Mouse (Mus musculus) stomach, embryonic 14.5 days (tissue): ENCODE results near the gene Myo1d. TPM values are rescaled to one million over a fixed set of nuclear protein-coding genes. Genes with fewer than 3 reads are reported as not detected.

Experiments
- ATAC-seq: fragments of 200-750 bp; cut with Nextera tagmentation; 2 replicates; pipeline ENCODE4 v1.8.0; 2017; ENCODE audit warnings: low read depth, moderate TSS enrichment; ENCODE audit not compliant: insufficient number of reproducible peaks, insufficient read depth, low FRiP score
- H3K27ac ChIP-seq: fragments of 300-500 bp; sonication (generic); 2 replicates; pipeline ENCODE4 v1.5.1; 2014; ENCODE audit warnings: mild to moderate bottlenecking, low read length, moderate library complexity, mixed read lengths
- H3K27me3 ChIP-seq: fragments of 300-500 bp; sonication (generic); 2 replicates; pipeline ENCODE4 v1.6.1; 2014; ENCODE audit warnings: low read length, control low read depth, mixed read lengths; ENCODE audit not compliant: control insufficient read depth, insufficient read depth
- H3K36me3 ChIP-seq: fragments of 300-500 bp; sonication (generic); 2 replicates; pipeline ENCODE4 v1.6.1; 2014; ENCODE audit warnings: mild to moderate bottlenecking, control low read depth, low read length, moderate library complexity, mixed read lengths; ENCODE audit not compliant: control insufficient read depth, insufficient read depth
- H3K4me1 ChIP-seq: fragments of 300-500 bp; sonication (generic); 2 replicates; pipeline ENCODE4 v1.6.1; 2014; ENCODE audit warnings: low read length, control low read depth, mixed read lengths; ENCODE audit not compliant: control insufficient read depth, insufficient read depth
- H3K4me2 ChIP-seq: fragments of 300-500 bp; sonication (generic); replicated peaks from 2 replicates; pipeline ENCODE4 v1.6.1; 2014; ENCODE audit warnings: low read depth, low read length, control low read depth
- H3K4me3 ChIP-seq: fragments of 300-500 bp; sonication (generic); 2 replicates; pipeline ENCODE4 v1.5.1; 2014; ENCODE audit warnings: low read depth, low read length, control low read depth
- H3K9ac ChIP-seq: fragments of 300-500 bp; sonication (generic); replicated peaks from 2 replicates; pipeline ENCODE4 v1.6.1; 2014; ENCODE audit warnings: low read depth, mild to moderate bottlenecking, control low read depth, low read length, moderate library complexity, mixed read lengths
- H3K9me3 ChIP-seq: fragments of 300-500 bp; sonication (generic); 2 replicates; pipeline ENCODE4 v1.6.1; 2016; ENCODE audit warnings: low read depth, low read length, control low read depth; ENCODE audit not compliant: control insufficient read depth
- WGBS: fragments of 180-500 bp; shearing (Covaris S2); extraction: QIAGEN DNeasy Blood & Tissue Kit; methylation state at CpG from one replicate; pipeline ENCODE4 v1.1.7; 2014; 5-methylcytosine and 5-hydroxymethylcytosine counted together
- polyA plus RNA-seq: library from polyadenylated mRNA; unstranded; fragments of >200 nt; fragmentation: Nextera tagmentation; extraction: Ambion mirVana; gene quantifications from 2 replicates; pipeline ENCODE4 v1.2.1, GENCODE M21; 2014

The Myo1d gene
- polyA plus RNA-seq, 1 experiment from 2014 or later = 24.3 TPM

DNA sequence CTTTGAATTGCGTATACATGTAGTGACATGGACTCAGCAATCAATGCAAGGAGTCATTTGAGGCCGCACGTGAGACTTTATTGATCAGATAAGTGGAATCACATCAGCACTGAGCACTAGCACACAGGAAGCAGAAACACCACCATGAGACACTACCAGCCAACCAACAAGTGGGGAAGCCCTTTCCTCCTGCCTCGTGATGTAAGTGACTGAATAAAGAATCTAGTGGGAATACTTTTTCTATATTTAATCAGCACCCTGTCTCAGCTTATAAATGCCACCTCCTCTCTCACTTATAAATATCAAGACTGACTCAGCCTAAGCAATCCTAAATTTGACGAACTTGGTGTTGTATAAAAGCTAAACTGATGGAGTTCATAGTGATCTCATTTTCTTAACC is 134.7 kb downstream of the Myo1d start:
- H3K9me3 ChIP-seq = no peaks in the 10 kb centered on the region
- H3K4me2 ChIP-seq = no peak overlapping the region
- no peak overlapping the region for H3K27ac ChIP-seq
- no peaks in the 10 kb centered on the region for H3K36me3 ChIP-seq
- ATAC-seq = no peak
- no peak overlapping the region for H3K9ac ChIP-seq
- H3K27me3 ChIP-seq = no peaks in the 10 kb centered on the region
- H3K4me3 ChIP-seq = no peak overlapping the region
- no peaks in the 10 kb centered on the region for H3K4me1 ChIP-seq
- WGBS = 79% methylated on average over 5 of the region's 5 CpGs

DNA sequence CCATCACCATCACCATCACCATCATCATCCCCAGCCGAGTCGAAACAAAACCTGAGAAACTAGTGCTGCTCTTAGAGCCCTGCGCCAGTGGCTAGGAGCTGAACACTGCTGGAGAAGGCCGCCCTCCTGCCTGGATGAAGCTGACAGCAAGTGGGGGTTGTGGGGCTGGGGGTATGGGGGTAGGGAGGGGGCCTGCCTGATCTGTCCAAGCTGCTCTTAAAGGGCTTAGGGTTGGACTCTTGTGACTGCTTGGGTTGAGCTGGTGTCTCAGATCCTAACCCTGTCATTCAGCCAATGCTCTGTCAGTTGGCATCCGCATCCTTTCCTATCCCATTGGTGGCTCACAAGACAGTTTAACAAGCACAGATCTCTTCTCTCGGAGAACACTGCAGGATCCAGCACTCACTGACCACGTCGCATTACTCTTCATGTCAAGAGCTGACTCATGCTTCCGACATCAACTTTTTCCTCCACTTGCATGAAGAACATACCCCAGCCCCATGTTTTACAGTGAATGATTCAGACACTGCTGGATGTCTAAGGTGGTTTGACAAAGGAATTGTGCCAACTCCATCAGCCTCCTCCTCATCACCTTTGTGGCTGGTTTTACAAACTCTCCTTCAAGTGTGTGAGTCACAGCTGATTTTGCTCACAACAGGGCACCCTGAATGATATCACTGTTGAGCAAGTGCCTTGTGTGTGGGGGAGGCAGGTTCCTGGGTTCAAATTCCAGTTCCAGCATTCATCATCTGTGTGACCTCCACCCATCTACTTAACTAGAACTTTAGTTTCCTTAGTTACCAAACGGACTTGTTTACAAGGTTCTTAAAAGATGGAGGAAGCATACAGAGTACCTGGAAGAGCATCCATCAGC is 150.6 kb downstream of the Myo1d start:
- Histone ChIP-seq H3K27ac (no peak overlapping the region), H3K9ac (no peak overlapping the region), H3K4me1 (no peaks in the 10 kb centered on the region), H3K4me2 (no peak overlapping the region), H3K9me3 (no peaks in the 10 kb centered on the region), H3K4me3 (no peak overlapping the region), H3K36me3 (no peaks in the 10 kb centered on the region), H3K27me3 (no peaks in the 10 kb centered on the region)
- 79% methylated on average over 10 of the region's 10 CpGs for WGBS
- no peak for ATAC-seq

DNA sequence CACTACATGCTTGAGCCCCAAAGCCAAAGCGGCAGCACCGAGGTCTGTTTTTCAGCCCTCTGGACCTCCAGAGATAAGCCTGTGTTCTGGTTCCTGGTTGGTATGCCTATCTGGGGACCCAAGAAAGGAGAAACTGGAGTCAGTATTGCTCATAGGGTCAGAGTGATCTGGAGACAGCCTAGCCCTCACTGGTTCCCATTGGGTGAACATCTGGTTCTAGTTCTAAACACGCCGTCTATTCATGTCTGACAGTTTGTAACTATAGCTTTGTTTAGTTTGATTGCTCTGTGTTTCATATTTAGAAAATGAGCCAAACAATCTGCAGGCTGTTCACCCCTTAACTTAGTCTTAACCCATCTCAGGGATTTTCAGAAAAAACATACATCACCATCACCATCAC is 151.2 kb downstream of the Myo1d start:
- Histone ChIP-seq H3K36me3 (no peaks in the 10 kb centered on the region), H3K4me2 (no peak overlapping the region), H3K9ac (no peak overlapping the region), H3K4me3 (no peak overlapping the region), H3K9me3 (no peaks in the 10 kb centered on the region), H3K4me1 (no peaks in the 10 kb centered on the region), H3K27me3 (no peaks in the 10 kb centered on the region), H3K27ac (no peak overlapping the region)
- WGBS = 87% methylated on average over 4 of the region's 4 CpGs
- no peak for ATAC-seq

DNA sequence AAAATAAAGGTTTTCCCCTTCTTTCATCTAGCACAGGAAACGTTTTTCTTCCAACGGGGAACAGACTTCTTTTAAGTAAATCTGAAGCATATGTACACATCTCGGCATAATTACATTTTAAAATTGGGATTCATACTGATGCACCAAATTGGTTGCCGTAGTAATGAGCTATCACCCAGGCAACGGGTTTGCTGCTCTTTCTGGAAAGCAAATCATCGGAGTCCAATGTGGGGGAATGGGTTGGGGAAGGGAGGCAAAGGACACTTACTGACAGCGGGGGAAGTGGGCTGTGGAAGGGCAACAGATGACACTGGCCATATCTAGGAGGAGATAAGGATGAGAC is 156.8 kb downstream of the Myo1d start:
- Histone ChIP-seq H3K4me1 (no peaks in the 10 kb centered on the region), H3K4me3 (no peak overlapping the region), H3K4me2 (no peak overlapping the region), H3K27ac (no peak overlapping the region), H3K9ac (no peak overlapping the region), H3K36me3 (no peaks in the 10 kb centered on the region), H3K9me3 (no peaks in the 10 kb centered on the region), H3K27me3 (no peaks in the 10 kb centered on the region)
- 56% methylated on average over 7 of the region's 7 CpGs for WGBS
- ATAC-seq = no peak

DNA sequence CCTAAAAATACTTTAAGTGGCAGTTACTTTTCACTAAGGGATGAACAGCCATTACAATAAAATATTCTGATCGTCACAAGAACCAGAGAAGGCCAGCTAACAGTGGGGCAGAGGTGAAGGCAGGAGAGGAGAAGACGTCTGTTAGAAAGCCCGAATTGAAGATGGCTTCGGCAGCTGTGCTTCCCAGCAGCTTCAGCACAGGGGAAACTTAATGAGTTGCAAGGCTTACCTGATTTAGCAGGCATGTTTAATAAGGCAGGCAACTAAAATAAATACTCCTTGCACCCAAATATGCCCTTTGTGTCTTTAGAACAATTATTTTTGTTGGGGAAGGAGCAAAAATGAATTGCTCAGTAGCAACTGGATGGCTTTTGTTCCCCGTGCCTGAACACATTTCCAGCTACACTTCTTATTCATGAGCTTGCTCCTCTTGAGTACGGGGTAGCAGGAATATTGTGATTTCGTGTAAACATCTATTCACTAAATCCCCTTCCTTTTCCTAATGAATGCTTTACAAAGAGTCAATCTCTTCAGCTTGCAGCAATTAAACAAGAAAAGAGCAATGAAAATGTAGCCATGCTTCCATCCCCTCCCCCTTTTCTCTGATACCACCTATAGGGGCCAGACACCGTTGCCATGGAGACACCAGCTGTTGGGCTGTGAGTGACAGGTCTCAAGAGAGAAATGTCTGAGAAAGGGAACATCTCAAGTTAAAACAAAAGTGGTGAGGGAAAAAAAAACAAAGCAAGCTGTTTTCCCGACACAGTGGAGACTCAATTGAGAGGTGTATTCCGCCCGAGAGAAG is 157.4 kb downstream of the Myo1d start:
- ATAC-seq = no peak
- Histone ChIP-seq H3K36me3 (no peaks in the 10 kb centered on the region), H3K9me3 (no peaks in the 10 kb centered on the region), H3K4me3 (no peak overlapping the region), H3K27me3 (no peaks in the 10 kb centered on the region), H3K4me2 (no peak overlapping the region), H3K4me1 (no peaks in the 10 kb centered on the region), H3K9ac (no peak overlapping the region), H3K27ac (no peak overlapping the region)
- 42% methylated on average over 11 of the region's 11 CpGs for WGBS

DNA sequence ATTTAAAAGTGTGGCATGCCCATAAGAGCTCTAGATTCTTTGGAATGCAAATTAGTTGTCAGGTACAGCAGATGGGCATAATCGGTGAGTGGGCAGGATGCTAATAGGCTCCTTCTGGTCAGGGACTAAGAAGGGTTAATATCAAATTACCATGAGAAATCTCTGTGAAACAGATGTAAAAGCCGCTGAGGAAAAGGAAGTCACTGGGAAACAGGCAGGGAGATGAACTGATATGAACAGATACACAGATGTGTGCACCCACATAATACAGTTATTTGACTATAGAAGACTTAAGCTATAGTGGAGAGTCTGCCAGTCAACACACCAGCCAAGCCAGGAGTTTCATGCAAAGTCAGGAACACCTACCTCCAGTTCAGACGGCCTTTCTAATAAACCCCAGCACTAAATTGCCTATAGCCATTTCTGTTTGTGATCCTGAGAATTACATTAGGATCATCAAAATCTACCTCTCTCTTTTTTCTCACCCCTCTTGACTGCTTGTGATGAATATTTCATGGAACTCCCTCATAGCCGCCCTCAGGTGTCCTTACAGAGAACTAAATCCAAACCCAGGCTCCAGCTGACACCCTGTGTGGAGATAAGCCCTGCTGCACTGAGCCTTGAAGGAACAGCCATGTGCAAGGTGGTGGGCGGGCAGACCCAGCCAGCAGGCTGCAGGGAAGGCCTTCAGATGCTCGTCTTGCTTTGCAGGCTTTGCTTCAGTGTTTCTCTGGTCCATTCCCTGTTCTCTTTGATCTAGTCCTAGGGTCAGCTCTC is 164.7 kb downstream of the Myo1d start:
- no peaks in the 10 kb centered on the region for H3K27me3 ChIP-seq
- WGBS = 57% methylated on average over 6 of the region's 6 CpGs

DNA sequence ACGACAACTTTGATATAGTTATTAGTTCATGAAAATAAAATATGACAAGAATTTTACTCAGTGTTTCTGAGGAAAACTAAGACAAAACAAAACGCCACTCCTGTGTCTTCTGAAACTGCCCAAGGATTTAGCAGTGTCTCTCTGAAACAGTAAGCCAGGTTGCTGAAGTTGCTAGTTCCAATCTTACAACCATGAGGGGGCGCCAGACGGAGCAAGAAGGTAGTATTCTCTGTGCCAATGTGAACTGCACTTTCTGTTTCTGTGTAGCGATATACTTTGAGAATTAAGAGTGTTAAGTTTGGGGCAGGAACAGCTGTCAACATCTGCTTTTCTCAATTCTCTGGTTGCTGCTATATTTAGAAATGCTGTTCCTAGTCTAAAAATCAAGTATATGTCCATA is 165.4 kb downstream of the Myo1d start:
- Histone ChIP-seq H3K36me3 (no peaks in the 10 kb centered on the region), H3K4me2 (no peak overlapping the region), H3K27me3 (no peaks in the 10 kb centered on the region), H3K9ac (no peak overlapping the region), H3K4me3 (no peak overlapping the region), H3K9me3 (no peaks in the 10 kb centered on the region), H3K4me1 (no peaks in the 10 kb centered on the region), H3K27ac (no peak overlapping the region)
- WGBS = 39% methylated on average over 5 of the region's 5 CpGs
- ATAC-seq = no peak

More for the DNA sequence above, 164.7 kb downstream of the Myo1d start:
- Histone ChIP-seq H3K4me3 (no peak overlapping the region), H3K4me2 (no peak overlapping the region), H3K27ac (no peak overlapping the region), H3K4me1 (no peaks in the 10 kb centered on the region), H3K9me3 (no peaks in the 10 kb centered on the region), H3K9ac (no peak overlapping the region), H3K36me3 (no peaks in the 10 kb centered on the region)
- no peak for ATAC-seq

DNA sequence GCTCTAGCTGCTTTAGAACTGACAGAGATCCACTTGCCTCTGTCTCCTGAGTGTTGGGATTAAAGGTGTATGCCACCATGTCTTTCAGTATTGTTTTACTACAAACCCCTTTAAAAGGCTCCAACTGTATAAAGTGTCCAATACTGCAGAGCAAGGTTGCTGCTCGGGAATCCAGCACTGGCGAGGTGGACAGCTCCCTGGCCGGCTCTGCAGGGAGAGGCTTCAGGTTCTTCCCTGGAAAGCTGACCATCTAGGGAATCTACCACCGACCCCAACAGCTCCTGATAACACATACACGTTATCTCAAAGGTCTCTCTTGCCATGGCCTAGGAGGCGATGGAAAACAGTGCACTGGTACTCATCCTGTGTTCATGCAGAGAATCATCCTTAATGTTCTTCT is 166.3 kb downstream of the Myo1d start:
- 6% methylated on average over 6 of the region's 6 CpGs for WGBS
- Histone ChIP-seq H3K27me3 (no peaks in the 10 kb centered on the region), H3K4me2 (no peak overlapping the region), H3K4me1 (no peaks in the 10 kb centered on the region), H3K4me3 (no peak overlapping the region), H3K27ac (no peak overlapping the region), H3K36me3 (no peaks in the 10 kb centered on the region), H3K9ac (no peak overlapping the region), H3K9me3 (no peaks in the 10 kb centered on the region)
- ATAC-seq = no peak
